Mouse (Mus musculus): ENCODE results near the gene Tnfaip1.
A peak's percentile ranks its signal among the peaks of the same experiment; 100 is the strongest.
"Not testable (repeated sequence)": the region's sequence is repeated elsewhere in the genome, so short reads cannot be mapped to it uniquely, and the experiment has no call there.

Tnfaip1 gene

GRCm38 (mm10) chr11:78535376-78536079, 604 bp downstream of the Tnfaip1 start:
- peak; percentile 69 for DNase-seq

DNA sequence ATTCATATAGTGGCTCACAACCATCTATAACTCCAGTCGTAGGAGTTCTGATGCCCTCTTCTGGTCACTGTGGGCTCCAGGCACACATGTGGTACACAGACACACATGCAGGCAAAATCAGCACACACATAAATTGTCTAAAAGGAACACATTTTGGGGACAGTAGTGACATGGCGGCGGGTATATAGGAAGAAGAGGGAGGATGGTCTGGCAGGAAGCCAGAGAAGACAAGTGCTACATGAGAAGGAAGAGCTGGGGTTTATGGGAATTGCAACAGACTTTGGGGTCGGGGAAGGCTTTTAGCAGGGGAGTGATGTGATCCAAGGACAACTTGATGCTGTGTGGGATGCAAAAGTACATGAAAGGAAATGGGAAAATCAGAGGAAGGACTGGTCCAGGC, 1.6 kb downstream of the Tnfaip1 start:
- DNase-seq, result no peak

- DNase-seq, result not testable (repeated sequence)
These were observed 4.6 kb downstream of the Tnfaip1 start for GRCm38 (mm10) chr11:78531515-78531914.

DNA sequence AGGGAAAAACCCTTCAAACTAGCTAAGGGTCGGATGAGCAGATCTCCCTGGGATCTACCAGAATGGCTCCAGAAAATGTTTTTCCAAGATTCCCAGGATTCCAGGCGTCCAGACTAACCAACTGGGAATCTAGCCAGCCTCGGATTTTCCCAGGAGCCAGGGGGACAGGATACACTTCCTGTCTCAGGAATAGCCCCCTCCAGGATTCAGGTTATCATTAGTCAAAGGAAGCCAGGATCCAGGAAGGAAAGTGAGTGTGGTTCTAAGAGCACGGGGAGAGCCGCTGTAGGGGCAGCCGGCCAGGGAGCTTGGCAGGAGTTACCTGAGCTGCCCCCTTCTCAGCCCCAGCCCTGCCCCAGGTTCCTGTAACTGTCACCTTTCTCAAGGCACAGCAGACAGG, 5.1 kb downstream of the Tnfaip1 start:
- no peak for DNase-seq

DNA sequence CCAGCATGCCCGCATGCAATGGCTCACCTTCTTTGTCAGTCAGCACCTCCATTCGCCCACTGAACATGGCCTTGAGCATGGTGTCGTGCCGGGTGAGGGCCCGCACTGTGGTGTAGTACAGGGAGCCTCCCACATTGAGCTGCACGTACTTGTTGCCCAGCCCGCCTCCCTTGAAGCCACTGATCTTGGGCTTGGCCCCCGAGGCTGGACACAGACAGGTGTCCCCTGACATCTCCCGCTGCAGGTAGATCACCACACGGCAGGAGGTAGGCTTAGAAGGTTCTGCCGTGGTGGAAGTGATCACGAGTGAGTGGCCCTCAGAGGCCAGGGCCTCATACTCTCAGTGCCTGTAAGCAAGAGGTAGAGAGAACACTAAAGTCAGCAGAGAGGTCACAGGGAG, 6.1 kb downstream of the Tnfaip1 start:
- DNase-seq, result no peak

GRCm38 (mm10) chr11:78528714-78529113, 7.4 kb downstream of the Tnfaip1 start:
- DNase-seq, result no peak

DNA sequence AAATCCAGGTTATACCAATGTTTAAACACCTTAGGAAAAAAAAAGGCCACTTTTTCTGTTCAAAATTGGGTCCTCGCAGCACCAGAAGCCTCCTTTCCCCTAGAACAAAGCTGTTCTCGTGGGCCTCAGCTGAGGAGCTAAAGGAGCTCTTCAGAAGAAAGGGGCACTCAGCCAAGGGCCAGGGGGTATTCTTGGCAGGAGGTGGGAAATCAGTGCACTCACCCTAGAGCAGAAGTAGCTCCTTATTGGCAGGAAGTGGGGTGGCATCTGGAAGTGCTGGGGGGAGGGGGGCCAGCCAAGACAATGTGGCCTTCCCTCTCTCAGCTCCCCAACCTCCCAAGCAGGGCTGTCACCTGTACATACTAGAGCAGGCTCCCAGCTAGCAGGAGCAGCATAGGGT, 11.3 kb downstream of the Tnfaip1 start:
- no peak for DNase-seq

DNA sequence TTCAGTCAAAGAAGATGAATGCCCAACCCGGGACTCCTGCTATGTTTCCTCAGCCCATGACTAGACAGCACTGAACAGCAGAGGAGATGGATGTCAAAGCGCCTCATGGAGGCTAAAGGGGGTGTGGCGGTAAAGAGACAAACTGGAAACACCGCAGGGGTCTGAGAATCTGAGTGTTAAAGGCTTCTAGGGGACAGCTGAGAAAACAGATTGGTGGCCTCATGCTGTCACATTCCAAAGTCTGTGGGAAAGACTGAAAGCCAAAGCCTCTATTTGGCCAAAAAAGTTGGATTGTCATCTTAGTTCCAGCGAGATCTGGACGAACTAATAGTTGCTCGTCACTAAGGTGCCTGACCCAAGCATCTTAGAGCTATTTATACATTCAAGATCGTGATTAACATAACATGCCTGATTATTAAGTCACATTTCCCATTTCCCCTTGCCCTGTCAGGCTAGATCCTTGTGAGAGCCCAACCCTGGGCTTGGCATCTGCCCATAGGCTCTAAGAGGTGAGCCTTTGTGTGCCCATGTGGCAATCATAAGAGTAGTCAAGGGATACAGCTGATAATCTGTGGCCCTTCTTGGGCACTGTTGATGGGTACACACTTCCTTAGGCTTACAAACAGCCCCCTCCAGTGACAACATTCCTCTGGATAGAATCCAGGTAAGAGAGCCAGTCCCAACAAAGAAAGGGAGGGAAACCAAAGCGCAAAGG, 12.7 kb downstream of the Tnfaip1 start:
- DNase-seq, result no peak

DNA sequence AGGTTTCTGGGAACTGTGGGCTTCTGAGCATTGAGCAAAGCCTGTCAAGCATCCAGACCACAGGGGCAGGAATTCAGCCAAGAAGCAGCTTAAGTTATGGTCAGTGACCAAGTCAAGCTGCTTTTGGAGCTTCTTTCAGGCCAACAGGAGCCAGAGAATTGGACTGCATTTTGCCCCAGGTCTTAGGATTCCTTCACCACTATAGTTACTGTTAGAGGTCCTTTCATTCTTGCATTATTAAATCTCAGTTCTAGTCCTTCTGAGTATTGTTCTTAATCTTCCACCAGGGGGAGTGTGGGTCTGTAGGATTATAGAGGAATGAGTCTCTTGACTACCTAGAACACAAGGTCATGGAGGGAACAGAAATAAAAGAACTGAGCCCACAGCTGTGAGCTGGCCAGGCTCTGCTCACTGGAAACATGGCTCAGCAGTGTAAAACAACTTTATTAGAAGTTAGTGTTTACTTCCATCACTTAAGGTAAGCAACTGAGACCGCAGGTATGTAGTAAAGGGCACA, 13.6 kb downstream of the Tnfaip1 start:
- no peak for DNase-seq

- DNase-seq, result no peak
These were observed 14.3 kb downstream of the Tnfaip1 start for GRCm38 (mm10) chr11:78521880-78522279.

DNA sequence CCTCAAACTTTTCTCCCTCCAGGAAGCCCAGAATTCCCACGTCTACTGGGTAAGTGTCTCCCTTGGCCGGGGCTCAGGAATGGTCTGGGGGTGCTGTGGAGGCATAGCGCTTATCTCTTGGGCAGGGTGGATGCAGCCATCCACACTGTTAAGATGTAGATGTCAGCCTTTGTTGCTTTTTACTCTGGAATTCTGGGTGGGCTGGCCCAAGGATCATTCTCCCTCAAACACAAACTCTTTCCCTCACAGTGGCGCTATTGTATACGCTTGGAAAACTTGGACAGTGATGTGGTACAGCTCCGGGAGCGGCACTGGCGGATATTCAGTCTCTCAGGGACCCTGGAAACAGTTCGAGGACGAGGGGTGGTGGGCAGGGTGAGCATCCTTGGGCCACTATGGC, 17.2 kb downstream of the Tnfaip1 start:
- DNase-seq, result no peak

- no peak for DNase-seq
These were observed 20.4 kb downstream of the Tnfaip1 start for GRCm38 (mm10) chr11:78515549-78516325.

GRCm38 (mm10) chr11:78513106-78513790, 22.9 kb downstream of the Tnfaip1 start:
- DNase-seq, result peak; percentile 63

DNA sequence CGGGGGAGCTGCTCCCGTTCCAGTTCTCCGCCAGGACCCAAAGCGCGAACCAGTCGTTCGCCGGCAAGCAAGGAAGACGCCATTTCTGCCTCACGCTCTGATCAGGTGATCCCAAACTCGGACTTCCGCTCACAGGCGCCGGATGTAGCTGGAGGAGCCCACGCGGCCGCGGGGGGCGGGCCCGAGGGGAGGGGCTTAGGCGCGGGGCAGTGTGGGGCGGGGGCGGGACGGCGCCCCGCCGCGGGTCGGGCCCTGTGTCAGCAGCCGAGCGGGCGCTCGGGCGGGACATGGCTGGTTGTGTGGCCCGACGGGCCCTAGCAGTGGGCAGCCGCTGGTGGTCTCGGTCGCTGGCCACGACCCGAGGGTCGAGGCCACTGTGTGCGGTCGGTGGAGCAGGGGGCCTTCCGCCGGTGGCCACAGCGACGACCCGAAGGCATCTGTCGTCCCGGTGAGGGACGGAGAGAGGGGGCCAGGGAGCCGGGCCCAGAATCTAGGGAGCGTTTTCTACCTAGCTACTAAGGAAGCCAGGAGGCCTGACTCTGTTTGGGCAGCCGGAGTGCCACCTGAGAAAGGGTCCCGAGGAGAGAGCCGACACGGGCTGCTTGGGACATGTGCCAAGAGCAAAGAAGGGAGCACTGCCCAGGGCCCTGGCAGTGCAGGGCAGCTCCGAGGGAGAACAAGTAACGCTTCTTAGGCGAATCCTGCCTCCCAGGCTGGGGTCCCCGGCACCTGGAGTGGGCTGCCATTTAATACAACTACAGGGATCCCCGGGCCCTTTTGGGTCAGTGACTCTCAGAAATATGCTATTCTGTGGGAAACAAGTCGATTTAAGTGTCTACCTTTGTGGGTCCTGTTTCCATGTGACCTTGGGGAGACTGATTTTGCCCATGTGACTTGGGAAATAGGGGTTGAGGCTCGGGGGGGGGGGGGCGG, 23.8 kb downstream of the Tnfaip1 start, which contains the start of the genes Tmem199 and Poldip2:
TSS of gene Tmem199 (minus strand) at position 148 of the 933 bp plus-strand sequence.
TSS of gene Poldip2 (plus strand) at position 169 of the 933 bp plus-strand sequence.
- DNase-seq, result peak; percentile 86

- DNase-seq, result peak; percentile 44
These were observed 27.0 kb downstream of the Tnfaip1 start for GRCm38 (mm10) chr11:78509148-78509547.

DNA sequence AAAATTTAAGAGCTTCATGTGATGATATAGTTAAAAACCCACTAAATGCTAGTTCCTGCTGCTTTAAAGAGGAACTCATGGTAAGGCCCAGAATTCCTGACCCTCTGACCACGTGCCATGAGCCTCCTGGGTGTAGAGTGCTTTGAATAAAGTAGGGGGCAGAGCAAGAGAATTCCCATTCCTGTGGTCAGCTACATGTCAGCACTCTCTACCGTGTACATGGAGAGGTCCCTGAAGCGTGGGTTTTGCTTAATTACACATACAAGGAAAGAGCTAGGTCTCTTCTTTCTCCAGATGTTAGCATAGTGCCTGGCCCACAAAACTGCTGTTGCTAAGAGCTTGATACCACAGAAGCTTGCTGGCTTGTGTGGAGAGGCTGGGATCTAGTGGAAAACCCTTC, 30.7 kb downstream of the Tnfaip1 start:
- DNase-seq, result no peak

GRCm38 (mm10) chr11:78502909-78503650, 33.1 kb downstream of the Tnfaip1 start, which contains the start of gene Sebox:
TSS of gene Sebox (plus strand) at chr11:78503447.
- peak; percentile 92 for DNase-seq

DNA sequence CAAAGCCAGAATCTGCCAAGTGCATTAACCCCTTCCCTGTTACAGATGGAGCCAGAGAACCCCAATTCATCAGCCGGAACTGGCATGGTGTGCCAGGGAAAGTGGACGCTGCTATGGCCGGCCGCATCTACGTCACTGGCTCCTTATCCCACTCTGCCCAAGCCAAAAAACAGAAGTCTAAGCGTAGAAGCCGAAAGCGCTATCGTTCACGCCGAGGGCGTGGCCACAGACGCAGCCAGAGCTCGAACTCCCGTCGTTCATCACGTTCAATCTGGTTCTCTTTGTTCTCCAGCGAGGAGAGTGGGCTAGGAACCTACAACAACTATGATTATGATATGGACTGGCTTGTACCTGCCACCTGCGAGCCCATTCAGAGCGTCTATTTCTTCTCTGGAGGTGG, 34.6 kb downstream of the Tnfaip1 start:
- peak; percentile 61 for DNase-seq

GRCm38 (mm10) chr11:78500623-78501202, 35.4 kb downstream of the Tnfaip1 start:
- no peak for DNase-seq

DNA sequence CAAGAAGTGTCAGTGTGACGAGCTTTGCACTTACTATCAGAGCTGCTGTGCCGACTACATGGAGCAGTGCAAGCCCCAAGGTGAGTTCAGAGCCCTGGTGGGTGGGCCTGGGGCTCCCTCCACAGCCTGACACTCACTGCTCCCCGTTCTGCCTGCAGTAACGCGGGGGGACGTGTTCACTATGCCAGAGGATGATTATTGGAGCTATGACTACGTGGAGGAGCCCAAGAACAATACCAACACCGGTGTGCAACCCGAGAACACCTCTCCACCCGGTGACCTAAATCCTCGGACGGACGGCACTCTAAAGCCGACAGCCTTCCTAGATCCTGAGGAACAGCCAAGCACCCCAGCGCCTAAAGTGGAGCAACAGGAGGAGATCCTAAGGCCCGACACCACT, 36.6 kb downstream of the Tnfaip1 start:
- DNase-seq, result peak; percentile 53
